Mouse (Mus musculus) heart, embryonic 16.5 days (tissue): Measurements from ENCODE around the gene Dnajb12. TPM values are rescaled to one million over a fixed set of nuclear protein-coding genes. Genes with fewer than 3 reads are reported as not detected.
"Not testable (repeated sequence)": the region's sequence is repeated elsewhere in the genome, so short reads cannot be mapped to it uniquely, and the experiment has no call there.

Source experiments
- ATAC-seq: fragments of 200-750 bp; cut with Nextera tagmentation; replicated peaks from 2 replicates; pipeline ENCODE4 v1.8.0; 2017; ENCODE audit warnings: moderate number of reproducible peaks; ENCODE audit not compliant: insufficient read depth, low FRiP score; ENCODE audit errors: extremely low read depth
- H3K27ac ChIP-seq: fragments of 300-500 bp; sonication (generic); 2 replicates; pipeline ENCODE4 v1.5.1; 2014; ENCODE audit warnings: mild to moderate bottlenecking, low read length, control low read depth, moderate library complexity
- H3K27me3 ChIP-seq: fragments of 300-500 bp; sonication (generic); 2 replicates; pipeline ENCODE4 v1.6.1; 2014; ENCODE audit warnings: low read length, mixed read lengths; ENCODE audit not compliant: control insufficient read depth, insufficient read depth
- H3K36me3 ChIP-seq: fragments of 300-500 bp; sonication (generic); 2 replicates; pipeline ENCODE4 v1.6.1; 2014; ENCODE audit not compliant: control insufficient read depth, insufficient read depth
- H3K4me1 ChIP-seq: fragments of 300-500 bp; sonication (generic); 2 replicates; pipeline ENCODE4 v1.6.1; 2014; ENCODE audit warnings: low read length, mixed read lengths; ENCODE audit not compliant: control insufficient read depth, insufficient read depth
- H3K4me2 ChIP-seq: fragments of 300-500 bp; sonication (generic); 2 replicates; pipeline ENCODE4 v1.6.1; 2014; ENCODE audit warnings: low read depth, mild to moderate bottlenecking, control low read depth, low read length
- H3K4me3 ChIP-seq: fragments of 300-500 bp; sonication (generic); 2 replicates; pipeline ENCODE4 v1.5.1; 2014; ENCODE audit warnings: mild to moderate bottlenecking, control low read depth, low read length
- H3K9ac ChIP-seq: fragments of 300-500 bp; sonication (generic); 2 replicates; pipeline ENCODE4 v1.6.1; 2014; ENCODE audit warnings: low read length, control low read depth
- H3K9me3 ChIP-seq: fragments of 300-500 bp; sonication (generic); replicated peaks from 2 replicates; pipeline ENCODE4 v1.6.1; 2016; ENCODE audit warnings: low read length; ENCODE audit not compliant: control insufficient read depth
- WGBS: fragments of 180-500 bp; shearing (Covaris S2); extraction: QIAGEN DNeasy Blood & Tissue Kit; methylation state at CpG from one replicate; pipeline ENCODE4 v1.1.7; 2014; 5-methylcytosine and 5-hydroxymethylcytosine counted together
- polyA plus RNA-seq: library from polyadenylated mRNA; unstranded; fragments of >200 nt; fragmentation: Nextera tagmentation; extraction: Ambion mirVana; gene quantifications from 2 replicates; pipeline ENCODE4 v1.2.1, GENCODE M21; 2015

The Dnajb12 gene
- polyA plus RNA-seq, 1 experiment from 2014 or later: 26.3 TPM

GRCm38 (mm10) chr10:59864884-59865726 lies 14.3 kb upstream of the Dnajb12 start:
- Histone ChIP-seq H3K4me3 (no peak overlapping the region), H3K36me3 (no peaks in the 10 kb centered on the region), H3K9me3 (no peaks in the 10 kb centered on the region), H3K27me3 (no peaks in the 10 kb centered on the region), H3K4me2 (no peak overlapping the region), H3K4me1 (peaks cover 5% of the 10 kb centered on the region), H3K27ac (no peak overlapping the region), H3K9ac (no peak overlapping the region)
- 34% methylated on average over 13 of the region's 13 CpGs for WGBS
- ATAC-seq: peak; percentile 71

GRCm38 (mm10) chr10:59868266-59868665 lies 11.1 kb upstream of the Dnajb12 start:
- WGBS: 57% methylated on average over 11 of the region's 11 CpGs
- Histone ChIP-seq H3K9me3 (no peaks in the 10 kb centered on the region), H3K4me2 (no peak overlapping the region), H3K9ac (no peak overlapping the region), H3K4me3 (no peak overlapping the region), H3K4me1 (peaks cover 4% of the 10 kb centered on the region), H3K27me3 (no peaks in the 10 kb centered on the region), H3K27ac (no peak overlapping the region), H3K36me3 (no peaks in the 10 kb centered on the region)
- no peak for ATAC-seq

- 84% methylated on average over 6 of the region's 6 CpGs for WGBS
- ATAC-seq: no peak
Observed at GRCm38 (mm10) chr10:59870038-59870437, 9.3 kb upstream of the Dnajb12 start.

GRCm38 (mm10) chr10:59872651-59873050 lies 6.7 kb upstream of the Dnajb12 start:
- not testable (repeated sequence) for H3K27me3 ChIP-seq, H3K9me3 ChIP-seq, H3K9ac ChIP-seq, H3K4me3 ChIP-seq, H3K27ac ChIP-seq, ATAC-seq, H3K4me2 ChIP-seq, H3K36me3 ChIP-seq, H3K4me1 ChIP-seq
- WGBS: 88% methylated on average over 4 of the region's 4 CpGs

More at GRCm38 (mm10) chr10:59870038-59870437, 9.3 kb upstream of the Dnajb12 start:
- no peaks in the 10 kb centered on the region for H3K36me3 ChIP-seq
- no peak overlapping the region for H3K27ac ChIP-seq
- no peaks in the 10 kb centered on the region for H3K27me3 ChIP-seq
- no peak overlapping the region for H3K4me3 ChIP-seq
- H3K9me3 ChIP-seq: no peaks in the 10 kb centered on the region
- H3K4me2 ChIP-seq: no peak overlapping the region
- H3K4me1 ChIP-seq: no peaks in the 10 kb centered on the region
- no peak overlapping the region for H3K9ac ChIP-seq

- H3K9ac ChIP-seq: no peak overlapping the region
- no peak overlapping the region for H3K27ac ChIP-seq
- no peak overlapping the region for H3K4me2 ChIP-seq
- ATAC-seq: no peak
- H3K36me3 ChIP-seq: no peaks in the 10 kb centered on the region
- WGBS: 88% methylated on average over 5 of the region's 5 CpGs
- H3K27me3 ChIP-seq: no peaks in the 10 kb centered on the region
- H3K4me1 ChIP-seq: no peaks in the 10 kb centered on the region
- H3K9me3 ChIP-seq: no peaks in the 10 kb centered on the region
- no peak overlapping the region for H3K4me3 ChIP-seq
Observed at GRCm38 (mm10) chr10:59873206-59873605, 6.2 kb upstream of the Dnajb12 start.

- Histone ChIP-seq H3K4me1 (no peaks in the 10 kb centered on the region; the same call in 1 of the 2 replicates), H3K9me3 (no peaks in the 10 kb centered on the region), H3K36me3 (no peaks in the 10 kb centered on the region), H3K27me3 (no peaks in the 10 kb centered on the region), H3K4me3 (no peak overlapping the region), H3K4me2 (no peak overlapping the region), H3K9ac (no peak overlapping the region), H3K27ac (no peak overlapping the region)
- WGBS: 52% methylated on average over 5 of the region's 5 CpGs
- no peak for ATAC-seq
Observed at GRCm38 (mm10) chr10:59873613-59874012, 5.7 kb upstream of the Dnajb12 start.

GRCm38 (mm10) chr10:59875396-59875795 lies 4.0 kb upstream of the Dnajb12 start:
- ATAC-seq: no peak
- 30% methylated on average over 1 of the region's 1 CpGs for WGBS
- no peak overlapping the region for H3K27ac ChIP-seq

GRCm38 (mm10) chr10:59876698-59877097 lies 2.7 kb upstream of the Dnajb12 start:
- H3K9me3 ChIP-seq, H3K4me3 ChIP-seq, H3K27ac ChIP-seq, H3K9ac ChIP-seq, H3K4me1 ChIP-seq, H3K27me3 ChIP-seq, ATAC-seq, H3K36me3 ChIP-seq, H3K4me2 ChIP-seq: not testable (repeated sequence)
- WGBS: 85% methylated on average over 3 of the region's 4 CpGs

More at GRCm38 (mm10) chr10:59875396-59875795, 4.0 kb upstream of the Dnajb12 start:
- Histone ChIP-seq H3K4me3 (no peak overlapping the region), H3K4me2 (no peak overlapping the region), H3K4me1 (peaks cover 2% of the 10 kb centered on the region), H3K9me3 (no peaks in the 10 kb centered on the region), H3K27me3 (no peaks in the 10 kb centered on the region), H3K36me3 (no peaks in the 10 kb centered on the region), H3K9ac (no peak overlapping the region)

GRCm38 (mm10) chr10:59877421-59878117 lies 1.8 kb upstream of the Dnajb12 start:
- H3K4me2 ChIP-seq: no peak overlapping the region
- H3K27ac ChIP-seq: no peak overlapping the region
- no peak overlapping the region for H3K4me3 ChIP-seq
- no peaks in the 10 kb centered on the region for H3K36me3 ChIP-seq
- no peak overlapping the region for H3K9ac ChIP-seq
- no peaks in the 10 kb centered on the region for H3K27me3 ChIP-seq
- ATAC-seq: no peak
- H3K4me1 ChIP-seq: peaks cover 10% of the 10 kb centered on the region
- WGBS: 74% methylated on average over 15 of the region's 15 CpGs
- H3K9me3 ChIP-seq: no peaks in the 10 kb centered on the region
